Mouse (Mus musculus): ENCODE results near the gene Gm4981. TPM values are rescaled to one million over a fixed set of nuclear protein-coding genes. Genes with fewer than 3 reads are reported as not detected.

Gm4981 gene
- not detected in 2 replicates for polyA plus RNA-seq (2015; fragmentation: Nextera tagmentation; extraction: Ambion mirVana)

GRCm38 (mm10) chr10:58236613-58237012 is at the start of gene Gm4981:
TSS of gene Gm4981 (minus strand) at chr10:58236701.

DNA sequence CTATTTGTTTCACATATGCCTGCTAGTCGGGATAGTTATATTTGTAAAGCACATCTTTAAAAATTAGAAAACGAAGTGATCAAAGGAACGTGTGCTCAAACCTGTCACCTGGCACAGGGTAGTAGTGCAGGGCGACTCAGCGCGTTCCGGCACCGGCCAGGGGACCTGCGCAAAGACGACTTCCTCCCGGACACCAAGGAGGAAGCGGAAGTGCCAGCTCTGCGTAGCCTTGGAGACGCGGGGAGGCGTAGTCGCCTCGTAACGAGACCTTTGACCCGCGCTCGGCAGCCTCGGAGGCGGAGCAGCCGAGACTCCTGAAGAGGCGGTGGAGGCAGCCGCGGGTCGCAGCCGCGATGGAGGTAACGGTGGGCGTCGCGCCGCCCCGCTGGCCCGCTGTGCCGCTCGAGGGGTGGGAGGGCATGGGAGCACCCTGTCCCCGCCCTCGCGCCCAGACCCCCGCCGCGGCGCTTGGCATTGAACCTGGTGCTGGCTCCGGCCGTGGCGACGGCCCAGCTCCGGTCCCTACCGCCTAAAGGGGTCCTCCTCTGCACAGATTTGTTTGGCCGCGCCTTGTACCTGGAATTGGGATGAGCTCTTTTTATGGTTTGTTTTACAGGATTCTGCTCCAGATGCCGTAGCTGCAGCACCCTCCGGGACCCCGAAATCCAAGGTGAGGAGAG is 18.9 kb upstream of the Gm4981 start, which contains the start of gene Gcc2:
Gene Gcc2 (plus strand): TSS at position 285 of the 680 bp plus-strand sequence.

DNA sequence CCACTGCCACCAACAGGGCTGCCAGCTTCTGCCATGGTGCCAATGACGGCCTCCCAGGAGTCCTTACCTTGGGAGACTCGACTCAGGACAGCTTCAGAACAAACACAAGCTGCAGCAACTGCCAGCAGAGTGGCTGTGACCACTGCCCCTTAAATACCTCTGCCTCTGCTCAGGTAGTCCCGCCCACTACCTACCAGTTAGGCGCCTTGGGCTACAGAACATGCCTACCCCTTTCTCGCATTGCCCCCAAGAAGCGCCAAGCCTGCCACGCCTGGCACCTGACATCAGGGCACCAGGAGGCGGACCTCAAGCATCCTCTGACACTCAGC is 3.9 kb downstream of the Gm4981 start, which contains the start of gene Duxf3:
Gene Duxf3 (minus strand): TSS at position 35 of the 329 bp plus-strand sequence.

DNA sequence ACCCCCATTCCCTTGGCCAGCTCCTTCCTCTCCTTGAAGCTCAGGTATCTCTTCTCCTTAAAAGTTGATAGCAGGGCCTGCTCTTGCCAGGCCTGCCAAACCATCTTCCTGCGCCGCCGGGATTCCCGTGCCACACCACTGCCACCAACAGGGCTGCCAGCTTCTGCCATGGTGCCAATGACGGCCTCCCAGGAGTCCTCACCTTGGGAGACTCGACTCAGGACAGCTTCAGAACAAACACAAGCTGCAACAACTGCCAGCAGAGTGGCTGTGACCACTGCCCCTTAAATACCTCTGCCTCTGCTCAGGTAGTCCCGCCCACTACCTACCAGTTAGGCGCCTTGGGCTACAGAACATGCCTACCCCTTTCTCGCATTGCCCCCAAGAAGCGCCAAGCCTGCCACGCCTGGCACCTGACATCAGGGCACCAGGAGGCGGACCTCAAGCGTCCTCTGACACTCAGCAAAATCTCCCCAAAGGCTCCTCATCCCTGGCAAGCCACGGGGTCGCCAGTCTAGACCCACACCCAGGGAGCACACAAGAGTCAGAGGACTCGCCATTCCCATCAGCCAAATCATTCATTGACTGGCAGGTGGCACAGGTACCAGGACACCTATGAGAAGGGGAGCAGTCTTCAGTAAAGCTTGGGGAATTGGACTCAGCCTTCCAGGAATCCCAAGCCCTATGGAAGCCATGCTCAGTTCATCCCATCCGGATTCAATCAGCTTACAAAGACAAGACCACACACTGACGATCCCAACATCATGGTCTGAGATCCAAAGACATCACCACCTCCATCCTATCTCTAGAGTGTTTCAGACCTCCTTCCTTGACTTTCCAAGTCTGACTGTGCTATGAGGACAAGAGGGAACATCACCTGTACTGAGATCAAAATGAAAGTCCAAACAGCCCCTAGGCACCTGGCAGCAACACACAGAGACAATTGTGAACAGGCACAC is 11.4 kb downstream of the Gm4981 start, which contains the start of gene AW822073:
Gene AW822073 (minus strand): TSS at position 104 of the 959 bp plus-strand sequence.

Other genes with a start within 250 kb of the Gm4981 start
- gene AW822073, start 11.8 kb downstream of the Gm4981 start, polyA plus RNA-seq (2015; fragmentation: Nextera tagmentation; extraction: Ambion mirVana): not detected in 2 replicates
- gene Duxf3, start 4.0 kb downstream of the Gm4981 start, polyA plus RNA-seq (2015; fragmentation: Nextera tagmentation; extraction: Ambion mirVana): not detected in 2 replicates
- 26.0 and 34.0 TPM in 2 replicates for gene Gcc2, start 18.8 kb upstream of the Gm4981 start, polyA plus RNA-seq (2015; fragmentation: Nextera tagmentation; extraction: Ambion mirVana)
- gene Lims1, start 86.8 kb upstream of the Gm4981 start, polyA plus RNA-seq (2015; fragmentation: Nextera tagmentation; extraction: Ambion mirVana): 192 and 226 TPM in 2 replicates
- 10.9 and 13.3 TPM in 2 replicates for gene Ranbp2, start 210.2 kb upstream of the Gm4981 start, polyA plus RNA-seq (2015; fragmentation: Nextera tagmentation; extraction: Ambion mirVana)